Mouse (Mus musculus): ENCODE measurements around the gene Gm28051.

Gene Gm28051

GRCm38 (mm10) chr12:102757689-102758402 is at the start of gene Gm28051, which contains the start of the genes Gon7 and Ubr7:
Gene Gm28051, minus strand, starts transcription at chr12:102757765.
Gene Gon7, minus strand, starts transcription at chr12:102757803.
Gene Ubr7, plus strand, starts transcription at chr12:102757967.
- peak; percentile 94 to 96 for DNase-seq

GRCm38 (mm10) chr12:102799528-102799927 is 42.0 kb upstream of the Gm28051 start:
- no peak for DNase-seq

GRCm38 (mm10) chr12:102787927-102788326 is 30.4 kb upstream of the Gm28051 start:
- DNase-seq, result peak; percentile 62 to 85

GRCm38 (mm10) chr12:102785593-102785985 is 28.0 kb upstream of the Gm28051 start:
- no peak for DNase-seq

GRCm38 (mm10) chr12:102784899-102785592 is 27.5 kb upstream of the Gm28051 start:
- no peak for DNase-seq

GRCm38 (mm10) chr12:102782841-102783240 is 25.3 kb upstream of the Gm28051 start:
- peak in 1 of 2 experiments; percentile 48 for DNase-seq

GRCm38 (mm10) chr12:102779452-102779851 is 21.9 kb upstream of the Gm28051 start:
- no peak for DNase-seq

- DNase-seq, result no peak
Measured at GRCm38 (mm10) chr12:102778151-102778550, 20.6 kb upstream of the Gm28051 start.

- DNase-seq, result no peak
Measured at GRCm38 (mm10) chr12:102776035-102776434, 18.5 kb upstream of the Gm28051 start.

GRCm38 (mm10) chr12:102772676-102773075 is 15.1 kb upstream of the Gm28051 start:
- no peak for DNase-seq

GRCm38 (mm10) chr12:102771601-102772000 is 14.0 kb upstream of the Gm28051 start:
- DNase-seq, result no peak

- DNase-seq, result peak; percentile 50 to 56
Measured at GRCm38 (mm10) chr12:102769000-102769399, 11.4 kb upstream of the Gm28051 start.

GRCm38 (mm10) chr12:102763696-102764095 is 6.1 kb upstream of the Gm28051 start:
- DNase-seq, result no peak

- DNase-seq, result no peak
Measured at GRCm38 (mm10) chr12:102761668-102762067, 4.1 kb upstream of the Gm28051 start.

GRCm38 (mm10) chr12:102758936-102759335 is 1.4 kb upstream of the Gm28051 start:
- no peak for DNase-seq

GRCm38 (mm10) chr12:102758403-102758756 is 815 bp upstream of the Gm28051 start, which contains the start of gene Gm20604:
Gene Gm20604, minus strand, starts transcription at chr12:102758672.
- DNase-seq, result no peak

GRCm38 (mm10) chr12:102757055-102757688 is 393 bp downstream of the Gm28051 start:
- no peak for DNase-seq

- DNase-seq, result peak; percentile 49 to 56
Measured at GRCm38 (mm10) chr12:102756304-102756703, 1.3 kb downstream of the Gm28051 start.

- DNase-seq, result no peak
Measured at GRCm38 (mm10) chr12:102748256-102748655, 9.3 kb downstream of the Gm28051 start.

GRCm38 (mm10) chr12:102744839-102745238 is 12.7 kb downstream of the Gm28051 start:
- no peak for DNase-seq

- peak; percentile 87 to 91 for DNase-seq
Measured at GRCm38 (mm10) chr12:102743589-102744574, 13.7 kb downstream of the Gm28051 start, which contains the start of the genes Moap1 and Tmem251. Gene Moap1, minus strand, starts transcription at chr12:102743661. Gene Tmem251, plus strand, starts transcription at chr12:102743762.

GRCm38 (mm10) chr12:102743036-102743588 is 14.5 kb downstream of the Gm28051 start:
- no peak for DNase-seq

Measured in thymus, postnatal 36 days (tissue).